In genomic region chr15:80115866-80116794, GRCm38 (mm10) we compare ENCODE assay signal across 12 mouse cellular contexts. TPM values are rescaled to one million over a fixed set of nuclear protein-coding genes. Genes with fewer than 3 reads are reported as not detected.
DNase-seq lines count a peak whose midpoint lies in the region; ATAC-seq and TF ChIP-seq lines count a peak whose summit lies in the region.
"Had no signal": no experiment of that assay in that cellular context is flagged by ENCODE, and none has a peak within 500 bp of the region (broad histone marks: within the 10 kb centered on the region; RNA-seq: fewer than 3 reads in every experiment).

No protein-coding gene starts in this region.

- peak; percentile 14 for DNase-seq in gastrocnemius, adult 2 months
- no peak for DNase-seq in gastrocnemius, adult 8-10 months (ENCODE audit: low spot score in 2 of 2)
- no peak for DNase-seq in embryonic facial prominence, embryonic 10.5 days (ENCODE audit: low spot score)
- DNase-seq in liver, postnatal 0 days = no peak
- no peak for DNase-seq in left cerebral cortex, postnatal 25 days (ENCODE audit: low spot score in 2 of 2)
- DNase-seq: B cell, adult 2 months; kidney, postnatal 25 days had no signal

- no peak for ATAC-seq in megakaryocyte, adult 5-6 weeks (ENCODE audit: poor library complexity, severe bottlenecking)
- ATAC-seq in liver, postnatal 0 days = no peak
- no peak for ATAC-seq in CD4-positive, CD25-positive, alpha-beta regulatory T cell, adult 4 months
- ATAC-seq: forebrain, embryonic 16.5 days had no signal

- peaks cover 93% of the 10 kb centered on the region for H3K4me1 ChIP-seq in megakaryocyte, embryonic 14.5 days
- peaks cover 20% of the 10 kb centered on the region for H3K4me1 ChIP-seq in embryonic facial prominence, embryonic 10.5 days
- peaks cover 7% of the 10 kb centered on the region; the same call in 1 of the 2 replicates for H3K4me1 ChIP-seq in liver, postnatal 0 days (ENCODE audit: insufficient read depth)

- no peak overlapping the region for H3K4me3 ChIP-seq in gastrocnemius, adult 2 months
- H3K4me3 ChIP-seq in megakaryocyte, embryonic 14.5 days (replicated peaks) = peak overlapping the region; percentile 71
- H3K4me3 ChIP-seq in embryonic facial prominence, embryonic 10.5 days = peak overlapping the region; percentile 35
- no peak overlapping the region for H3K4me3 ChIP-seq in liver, postnatal 0 days (ENCODE audit: low read depth, low read length)

- intact Hi-C loops in gastrocnemius, adult 2 months (cut with DNase I) = no loop called here
- intact Hi-C loops in left cerebral cortex, postnatal 25 days (cut with DNase I) = no loop called here

- peaks cover 85% of the 10 kb centered on the region for H3K36me3 ChIP-seq in megakaryocyte, embryonic 14.5 days (replicated peaks; ENCODE audit: low read length)
- H3K36me3 ChIP-seq in embryonic facial prominence, embryonic 10.5 days (replicated peaks) = no peaks in the 10 kb centered on the region
- no peaks in the 10 kb centered on the region for H3K36me3 ChIP-seq in liver, postnatal 0 days (replicated peaks; ENCODE audit: insufficient read depth, low read length)

- no peak for TF ChIP-seq EP300 in liver, postnatal 0 days (IDR thresholded peaks at IDR 0.05; ENCODE audit: low read depth)

- no peaks in the 10 kb centered on the region for H3K27me3 ChIP-seq in megakaryocyte, embryonic 14.5 days (replicated peaks)
- H3K27me3 ChIP-seq in embryonic facial prominence, embryonic 10.5 days (replicated peaks; ENCODE audit: low read depth, poor library complexity, severe bottlenecking) = no peaks in the 10 kb centered on the region
- no peaks in the 10 kb centered on the region for H3K27me3 ChIP-seq in liver, postnatal 0 days (ENCODE audit: insufficient read depth, low read length)

- H3K9me3 ChIP-seq in megakaryocyte, embryonic 14.5 days = peaks cover 5% of the 10 kb centered on the region; the same call in 1 of the 2 replicates
- no peaks in the 10 kb centered on the region for H3K9me3 ChIP-seq in embryonic facial prominence, embryonic 10.5 days
- H3K9me3 ChIP-seq in liver, postnatal 0 days (ENCODE audit: low read length) = no peaks in the 10 kb centered on the region

- H3K9ac ChIP-seq in liver, postnatal 0 days (replicated peaks) = no peak overlapping the region

- TF ChIP-seq CTCF in gastrocnemius, adult 2 months (IDR thresholded peaks at IDR 0.05) = no peak
- TF ChIP-seq CTCF in liver, postnatal 0 days (IDR thresholded peaks at IDR 0.05; ENCODE audit: low read depth) = no peak

- WGBS in embryonic facial prominence, embryonic 10.5 days = 70% methylated on average over 13 of the region's 13 CpGs
- WGBS in liver, postnatal 0 days (ENCODE audit: insufficient replicate concordance) = 70% methylated on average over 13 of the region's 13 CpGs

- H3K27ac ChIP-seq in gastrocnemius, adult 2 months = no peak overlapping the region
- H3K27ac ChIP-seq in embryonic facial prominence, embryonic 10.5 days (replicated peaks) = 0 out of 2 replicates have a peak overlapping the region, but pooled peaks have one; percentile 7
- peak overlapping the region; percentile 57; the same call in 1 of the 2 replicates for H3K27ac ChIP-seq in liver, postnatal 0 days (ENCODE audit: low read depth)

- H3K4me2 ChIP-seq in liver, postnatal 0 days (ENCODE audit: low read depth, low read length) = no peak overlapping the region

RNA-seq across cellular contexts. Expression of gene Tab1, which starts 16.8 kb away (rescaled TPM):
- 10 to 100 TPM; 13.0 to 16.1 TPM for total RNA-seq in gastrocnemius, adult 2 months (2021)
- total RNA-seq in gastrocnemius, adult 8-10 months (2022) = 10 to 100 TPM; 11.5 to 13.6 (median 12.8) TPM
- polyA plus RNA-seq in megakaryocyte, embryonic 14.5 days (2012; ENCODE audit: insufficient read depth, low replicate concordance) = 9.9 and 10.9 TPM in 2 replicates
- 3.8 and 6.9 TPM in 2 replicates for total RNA-seq in megakaryocyte, adult 5-6 weeks (2015)
- 13.5 and 14.5 TPM in 2 replicates for total RNA-seq in megakaryocyte, adult 5-6 weeks (2017)
- polyA plus RNA-seq in embryonic facial prominence, embryonic 10.5 days (2016; fragmentation: Nextera tagmentation; extraction: Ambion mirVana) = 43.3 and 45.3 TPM in 2 replicates
- 7.0 and 7.5 TPM in 2 replicates for polyA plus RNA-seq in liver, postnatal 0 days (2015; fragmentation: Nextera tagmentation; extraction: Ambion mirVana)
- 10 to 100 TPM; 12.0 to 39.6 TPM for polyA plus RNA-seq in CD4-positive, CD25-positive, alpha-beta regulatory T cell, adult 4 months (2017; shearing (Covaris generic))
- 10 to 100 TPM; 22.3 to 28.6 TPM for total RNA-seq in left cerebral cortex, postnatal 25 days (2021)

RNA-seq across cellular contexts. Expression of gene Rpl3, which starts 24.5 kb away (rescaled TPM):
- total RNA-seq in gastrocnemius, adult 2 months (2021) = 10 to 100 TPM; 38.6 to 51.4 TPM
- total RNA-seq in gastrocnemius, adult 8-10 months (2022) = 10 to 100 TPM; 23.1 to 56.7 (median 39.7) TPM
- polyA plus RNA-seq in megakaryocyte, embryonic 14.5 days (2012; ENCODE audit: insufficient read depth, low replicate concordance) = 145 and 190 TPM in 2 replicates
- 965 and 1,027 TPM in 2 replicates for total RNA-seq in megakaryocyte, adult 5-6 weeks (2015)
- 1,404 and 1,498 TPM in 2 replicates for total RNA-seq in megakaryocyte, adult 5-6 weeks (2017)
- 1,034 and 1,049 TPM in 2 replicates for polyA plus RNA-seq in embryonic facial prominence, embryonic 10.5 days (2016; fragmentation: Nextera tagmentation; extraction: Ambion mirVana)
- 394 and 407 TPM in 2 replicates for polyA plus RNA-seq in liver, postnatal 0 days (2015; fragmentation: Nextera tagmentation; extraction: Ambion mirVana)
- polyA plus RNA-seq in CD4-positive, CD25-positive, alpha-beta regulatory T cell, adult 4 months (2017; shearing (Covaris generic)) = 1,000 to 10,000 TPM; 3,782 to 4,433 TPM
- total RNA-seq in left cerebral cortex, postnatal 25 days (2021) = 100 to 1,000 TPM; 457 to 461 TPM

RNA-seq across cellular contexts. Expression of gene Syngr1, which starts 25.0 kb away (rescaled TPM):
- 10 to 100 TPM; 46.1 to 46.4 TPM for total RNA-seq in gastrocnemius, adult 2 months (2021)
- 10 to 100 TPM; 54.5 to 72.8 (median 61.1) TPM for total RNA-seq in gastrocnemius, adult 8-10 months (2022)
- 113 and 163 TPM in 2 replicates for polyA plus RNA-seq in megakaryocyte, embryonic 14.5 days (2012; ENCODE audit: insufficient read depth, low replicate concordance)
- 3.2 and 3.9 TPM in 2 replicates for total RNA-seq in megakaryocyte, adult 5-6 weeks (2015)
- 0.08 and 0.22 TPM in 2 replicates for total RNA-seq in megakaryocyte, adult 5-6 weeks (2017)
- polyA plus RNA-seq in embryonic facial prominence, embryonic 10.5 days (2016; fragmentation: Nextera tagmentation; extraction: Ambion mirVana) = 5.9 and 7.0 TPM in 2 replicates
- 10.3 and 10.4 TPM in 2 replicates for polyA plus RNA-seq in liver, postnatal 0 days (2015; fragmentation: Nextera tagmentation; extraction: Ambion mirVana)
- polyA plus RNA-seq in CD4-positive, CD25-positive, alpha-beta regulatory T cell, adult 4 months (2017; shearing (Covaris generic)) = under 1 TPM; 0.86 to 0.94 TPM
- total RNA-seq in left cerebral cortex, postnatal 25 days (2021) = 100 to 1,000 TPM; 463 to 509 TPM

RNA-seq across cellular contexts. Expression of gene Mgat3, which starts 57.4 kb away (rescaled TPM):
- under 1 TPM; 0.61 to 0.78 TPM for total RNA-seq in gastrocnemius, adult 2 months (2021)
- total RNA-seq in gastrocnemius, adult 8-10 months (2022) = 1 to 10 TPM in 1 of 4 experiments, under 1 TPM in 3; 0.29 to 1.1 (median 0.75) TPM
- polyA plus RNA-seq in megakaryocyte, embryonic 14.5 days (2012; ENCODE audit: insufficient read depth, low replicate concordance) = not detected in 2 replicates
- total RNA-seq in megakaryocyte, adult 5-6 weeks (2015) = not detected in 2 replicates
- not detected in 2 replicates for total RNA-seq in megakaryocyte, adult 5-6 weeks (2017)
- 6.3 and 7.6 TPM in 2 replicates for polyA plus RNA-seq in embryonic facial prominence, embryonic 10.5 days (2016; fragmentation: Nextera tagmentation; extraction: Ambion mirVana)
- polyA plus RNA-seq in liver, postnatal 0 days (2015; fragmentation: Nextera tagmentation; extraction: Ambion mirVana) = 0.12 and 0.14 TPM in 2 replicates
- under 1 TPM in 1 of 2 experiments, not detected in 1; 0.13 TPM for polyA plus RNA-seq in CD4-positive, CD25-positive, alpha-beta regulatory T cell, adult 4 months (2017; shearing (Covaris generic))
- 100 to 1,000 TPM; 119 to 121 TPM for total RNA-seq in left cerebral cortex, postnatal 25 days (2021)
- total RNA-seq: megakaryocyte-erythroid progenitor cell, adult 5-6 weeks had no signal

Comparison
In these comparisons a context has a peak if more than half of its experiments do, and no peak if none do; other contexts are left out.
1. H3K4me3 ChIP-seq: peak in megakaryocyte, embryonic 14.5 days (single experiment) and embryonic facial prominence, embryonic 10.5 days (single experiment); none in gastrocnemius, adult 2 months (single experiment) and liver, postnatal 0 days (single experiment).
2. RNA of gene Rpl3, which starts 24.5 kb away (total RNA-seq): 965 to 1,498 TPM in megakaryocyte, adult 5-6 weeks and 457 to 461 TPM in left cerebral cortex, postnatal 25 days; 38.6 to 51.4 TPM in gastrocnemius, adult 2 months and 23.1 to 56.7 TPM in gastrocnemius, adult 8-10 months; every median in the first group is over 4 times any median in the second.
3. RNA of gene Syngr1, which starts 25.0 kb away (total RNA-seq): 463 to 509 TPM in left cerebral cortex, postnatal 25 days, 54.5 to 72.8 TPM in gastrocnemius, adult 8-10 months and 46.1 to 46.4 TPM in gastrocnemius, adult 2 months; 0.08 to 3.9 TPM in megakaryocyte, adult 5-6 weeks; every median in the first group is over 4 times any median in the second.